Mouse (Mus musculus) thymus, adult 2 months (tissue): ENCODE data around the gene Hscb. TPM values are rescaled to one million over a fixed set of nuclear protein-coding genes. Genes with fewer than 3 reads are reported as not detected.
"Not testable (repeated sequence)": the region's sequence is repeated elsewhere in the genome, so short reads cannot be mapped to it uniquely, and the experiment has no call there.

Experiments
- DNase-seq: peaks from one replicate; pipeline ENCODE4 v3.0.0; 2021
- H3K27ac ChIP-seq: fragments of 200-500 bp; 2 replicates; pipeline ENCODE4 v1.5.1; 2012; ENCODE audit warnings: low read length, control low read depth; ENCODE audit not compliant: control insufficient read depth, insufficient read depth
- H3K27me3 ChIP-seq: fragments of 200-500 bp; 2 replicates; pipeline ENCODE4 v1.6.1; 2012; ENCODE audit warnings: mild to moderate bottlenecking, low read length, moderate library complexity, mixed read lengths; ENCODE audit not compliant: control insufficient read depth, insufficient read depth
- H3K36me3 ChIP-seq: fragments of 200-500 bp; 2 replicates; pipeline ENCODE4 v1.6.1; 2012; ENCODE audit warnings: mild to moderate bottlenecking, low read length, moderate library complexity; ENCODE audit not compliant: control insufficient read depth, insufficient read depth
- H3K4me1 ChIP-seq: fragments of 200-500 bp; replicated peaks from 2 replicates; pipeline ENCODE4 v1.6.1; 2012; ENCODE audit warnings: low read length; ENCODE audit not compliant: control insufficient read depth, insufficient read depth
- H3K4me3 ChIP-seq: fragments of 200-500 bp; 2 replicates; pipeline ENCODE4 v1.5.1; 2012; ENCODE audit warnings: mild to moderate bottlenecking, low read length, control low read depth, moderate library complexity; ENCODE audit not compliant: control insufficient read depth, insufficient read depth
- CTCF ChIP-seq: fragments of 200-500 bp; IDR thresholded peaks from 2 replicates; pipeline ENCODE4 v1.5.1; 2012; ENCODE audit warnings: mild to moderate bottlenecking, control low read depth, low read length, moderate library complexity, borderline replicate concordance; ENCODE audit not compliant: control insufficient read depth, poor library complexity, insufficient read depth; ENCODE audit errors: extremely low read depth
- POLR2A ChIP-seq: fragments of 200-500 bp; IDR thresholded peaks from 2 replicates; pipeline ENCODE4 v1.6.1; 2012; ENCODE audit warnings: mild to moderate bottlenecking, low read length, control low read depth, moderate library complexity; ENCODE audit not compliant: control insufficient read depth, poor library complexity, insufficient read depth; ENCODE audit errors: extremely low read depth
- WGBS: fragments of 180-500 bp; shearing (Covaris S2); methylation state at CpG from one replicate; pipeline ENCODE4 v1.1.7; 2018; 5-methylcytosine and 5-hydroxymethylcytosine counted together
- polyA plus RNA-seq: library from polyadenylated mRNA; depleted of rRNA; stranded (reverse); fragments of >200 nt; gene quantifications from 2 replicates; pipeline ENCODE4 v1.2.3, GENCODE M21; 2012; rRNA removed

Hscb gene
- 20.6 and 23.1 TPM in 2 replicates for polyA plus RNA-seq

GRCm38 (mm10) chr5:110839678-110840365 is at the start of gene Hscb, which contains the start of gene Chek2:
TSS of gene Hscb (minus strand) at chr5:110839777.
TSS of gene Chek2 (plus strand) at chr5:110839979.
- peak; percentile 97 for DNase-seq
- H3K27ac ChIP-seq: peak within 1 kb of the TSS; percentile 89
- under 1% methylated on average over 41 of the region's 41 CpGs for WGBS

GRCm38 (mm10) chr5:110888596-110888995 is 49.0 kb upstream of the Hscb start:
- Histone ChIP-seq H3K27ac (no peak overlapping the region), H3K4me1 (no peaks in the 10 kb centered on the region), H3K36me3 (no peaks in the 10 kb centered on the region), H3K27me3 (no peaks in the 10 kb centered on the region), H3K4me3 (no peak overlapping the region)
- 99% methylated on average over 4 of the region's 4 CpGs for WGBS
- no peak for TF ChIP-seq POLR2A
- no peak for DNase-seq

More at GRCm38 (mm10) chr5:110839678-110840365, at the start of gene Hscb, which contains the start of gene Chek2:
- no peaks in the 10 kb centered on the region for H3K27me3 ChIP-seq
- no peaks in the 10 kb centered on the region; the same call in 1 of the 2 replicates for H3K36me3 ChIP-seq
- 0 out of 2 replicates have a peak, but pooled peaks cover 2% of the 10 kb centered on the region for H3K4me1 ChIP-seq
- TF ChIP-seq CTCF (no peak; the same call in 1 of the 2 replicates), POLR2A (peak; percentile 75)
- peak within 1 kb of the TSS; percentile 71 for H3K4me3 ChIP-seq

- Histone ChIP-seq H3K36me3 (no peaks in the 10 kb centered on the region), H3K27me3 (no peaks in the 10 kb centered on the region), H3K27ac (no peak within 1 kb of the TSS), H3K4me3 (peak within 1 kb of the TSS; percentile 72), H3K4me1 (peaks cover 3% of the 10 kb centered on the region)
- peak; percentile 89 for DNase-seq
- TF ChIP-seq POLR2A (0 out of 2 replicates have a peak, but pooled peaks have one; percentile 14), CTCF (peak; percentile 15; the same call in 1 of the 2 replicates)
- 1% methylated on average over 101 of the region's 101 CpGs for WGBS
Measured at GRCm38 (mm10) chr5:110879584-110880374, 40.2 kb upstream of the Hscb start, which contains the start of gene Ttc28. TSS of gene Ttc28 (plus strand) at chr5:110879803.

GRCm38 (mm10) chr5:110879042-110879441 is 39.5 kb upstream of the Hscb start:
- peaks cover 3% of the 10 kb centered on the region for H3K4me1 ChIP-seq
- 81% methylated on average over 7 of the region's 7 CpGs for WGBS
- H3K27me3 ChIP-seq: no peaks in the 10 kb centered on the region
- DNase-seq: no peak
- TF ChIP-seq CTCF: no peak
- TF ChIP-seq POLR2A: no peak
- no peak overlapping the region for H3K27ac ChIP-seq
- no peaks in the 10 kb centered on the region for H3K36me3 ChIP-seq
- peak overlapping the region; percentile 72 for H3K4me3 ChIP-seq

GRCm38 (mm10) chr5:110878526-110878925 is 38.9 kb upstream of the Hscb start:
- not testable (repeated sequence) for H3K27me3 ChIP-seq, H3K4me3 ChIP-seq, H3K27ac ChIP-seq, DNase-seq, H3K4me1 ChIP-seq, H3K36me3 ChIP-seq
- WGBS: 100% methylated on average over 1 of the region's 1 CpGs

GRCm38 (mm10) chr5:110877666-110878505 is 38.3 kb upstream of the Hscb start:
- no peak for DNase-seq
- no peaks in the 10 kb centered on the region for H3K36me3 ChIP-seq
- no peaks in the 10 kb centered on the region for H3K27me3 ChIP-seq
- 99% methylated on average over 5 of the region's 5 CpGs for WGBS
- no peak overlapping the region for H3K27ac ChIP-seq
- no peak for TF ChIP-seq POLR2A
- TF ChIP-seq CTCF: no peak
- H3K4me1 ChIP-seq: peaks cover 3% of the 10 kb centered on the region
- no peak overlapping the region for H3K4me3 ChIP-seq
